Mouse (Mus musculus): ENCODE results near the gene Lhpp. TPM values are rescaled to one million over a fixed set of nuclear protein-coding genes. Genes with fewer than 3 reads are reported as not detected.
A peak's percentile ranks its signal among the peaks of the same experiment; 100 is the strongest.

The Lhpp gene
- polyA plus RNA-seq, 1 experiment, result 11.1 TPM

DNA sequence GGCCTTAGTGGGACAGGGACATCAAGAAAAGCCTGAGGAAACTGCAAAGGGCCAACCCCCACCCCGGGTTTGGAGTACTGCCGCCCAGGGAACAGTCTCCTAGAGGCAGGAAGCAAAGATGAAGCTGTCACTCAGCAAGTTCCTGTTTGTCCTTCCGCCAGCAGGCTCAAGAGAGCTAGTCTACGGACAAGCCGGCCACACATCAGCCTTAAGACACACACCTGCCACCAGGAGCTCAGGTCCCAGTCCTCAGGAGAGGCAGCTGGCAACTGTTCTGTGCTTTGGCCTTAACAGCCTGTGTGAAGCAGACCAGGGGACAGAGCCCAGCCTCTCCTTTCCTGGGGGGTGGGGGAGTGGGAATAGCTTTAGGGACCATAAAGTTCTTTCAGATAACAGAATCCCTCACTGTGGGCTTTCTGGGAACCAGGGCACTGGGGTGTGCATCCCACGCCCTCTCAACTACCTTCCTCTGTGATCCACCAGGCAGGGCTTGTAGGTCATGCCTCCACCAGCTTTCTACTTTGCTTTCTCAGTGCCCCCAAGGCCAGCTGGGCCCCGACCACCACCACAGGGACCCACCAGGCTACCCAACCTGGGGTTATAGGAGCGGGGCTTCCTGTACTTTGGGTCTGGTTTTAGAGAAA is 103.2 kb downstream of the Lhpp start:
- H3K27ac ChIP-seq (replicated peaks; ENCODE audit: low read depth, low read length), result peak overlapping the region; percentile 98
- peaks cover 74% of the 10 kb centered on the region for H3K4me1 ChIP-seq (ENCODE audit: control insufficient read depth, insufficient read depth, insufficient read length, low read length)
- no peak overlapping the region for H3K4me3 ChIP-seq (ENCODE audit: insufficient read depth, low read depth, low read length)

DNA sequence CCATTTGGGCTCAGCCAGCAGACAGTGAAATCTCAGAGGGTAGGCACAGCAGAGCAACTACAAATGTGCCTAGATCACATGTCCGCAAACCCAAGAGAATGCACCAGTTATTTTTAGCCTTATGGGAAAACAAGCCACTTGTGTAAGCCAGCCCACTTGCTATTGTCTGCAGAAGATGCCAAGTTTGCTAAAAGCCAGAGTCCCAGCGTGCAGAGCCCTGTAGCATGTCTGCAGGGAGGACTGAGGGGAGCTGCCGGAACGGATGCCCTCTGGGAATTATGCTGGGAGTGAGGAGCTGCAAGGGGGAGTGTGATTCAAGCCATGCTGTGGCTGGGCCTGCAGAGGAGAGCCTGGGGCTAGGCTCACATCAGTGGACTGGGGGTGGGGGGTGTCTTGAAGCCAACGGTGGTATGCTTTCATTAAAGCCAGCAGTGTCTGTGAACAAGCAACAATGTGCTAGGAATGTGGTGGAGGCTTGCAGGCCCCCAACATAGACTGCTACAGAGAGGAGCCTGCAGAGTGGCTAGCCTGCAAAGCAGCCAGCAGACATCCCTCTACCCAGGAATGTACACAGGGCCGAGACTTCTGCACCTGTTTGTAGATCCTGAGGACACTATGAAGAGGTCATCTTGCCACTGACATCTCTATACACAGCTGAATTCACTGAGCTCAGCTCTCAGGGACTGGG is 103.9 kb downstream of the Lhpp start:
- no peak overlapping the region for H3K4me3 ChIP-seq (ENCODE audit: insufficient read depth, low read depth, low read length)
- H3K4me1 ChIP-seq (ENCODE audit: control insufficient read depth, insufficient read depth, insufficient read length, low read length), result peaks cover 72% of the 10 kb centered on the region
- peak overlapping the region; percentile 98 for H3K27ac ChIP-seq (replicated peaks; ENCODE audit: low read depth, low read length)

DNA sequence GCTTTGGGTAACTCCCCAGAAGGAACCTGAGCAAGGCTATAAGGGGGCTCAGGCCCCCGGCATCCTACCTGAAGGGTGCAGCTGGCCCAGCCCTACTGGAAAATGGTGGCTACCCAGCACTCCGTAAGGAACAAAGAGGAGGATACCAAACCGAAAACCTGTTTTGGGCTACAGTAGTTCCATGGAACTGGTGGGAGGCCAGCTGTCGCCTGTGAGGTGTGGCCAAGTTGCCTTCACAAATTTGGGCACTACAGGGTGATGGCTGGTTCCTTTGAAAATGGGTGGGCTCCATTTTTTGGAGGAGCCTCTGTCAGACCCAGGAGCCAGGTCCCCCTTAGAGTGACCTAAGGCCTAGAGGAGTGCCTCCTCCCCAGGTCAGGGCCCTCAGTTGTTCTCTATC is 104.8 kb downstream of the Lhpp start:
- peak overlapping the region; percentile 69 for H3K27ac ChIP-seq (replicated peaks; ENCODE audit: low read depth, low read length)
- peaks cover 74% of the 10 kb centered on the region for H3K4me1 ChIP-seq (ENCODE audit: control insufficient read depth, insufficient read depth, insufficient read length, low read length)
- H3K4me3 ChIP-seq (ENCODE audit: insufficient read depth, low read depth, low read length), result no peak overlapping the region

DNA sequence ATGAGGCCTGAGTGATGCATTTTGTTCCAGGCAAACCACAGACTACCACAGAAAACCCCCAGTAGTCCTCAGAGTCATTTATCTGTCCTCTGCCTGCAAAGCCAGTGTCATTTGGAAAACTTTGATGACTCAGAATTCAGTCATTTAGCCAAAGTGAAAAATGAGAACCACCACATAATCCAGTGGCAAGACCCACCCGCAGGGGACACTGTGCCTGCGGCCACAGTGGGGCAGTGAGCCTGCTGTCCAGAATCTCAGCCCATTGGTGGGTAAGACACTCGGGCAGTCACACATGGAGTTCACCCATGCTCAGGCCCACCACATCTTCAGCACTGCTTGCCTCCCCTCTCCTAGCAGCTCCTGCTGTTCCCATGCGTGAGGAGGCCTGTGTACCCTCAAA is 109.1 kb downstream of the Lhpp start:
- Histone ChIP-seq H3K4me1 (ENCODE audit: control insufficient read depth, insufficient read depth, insufficient read length, low read length) (peaks cover 67% of the 10 kb centered on the region), H3K27ac (replicated peaks; ENCODE audit: low read depth, low read length) (peak overlapping the region; percentile 41), H3K4me3 (ENCODE audit: insufficient read depth, low read depth, low read length) (no peak overlapping the region)

DNA sequence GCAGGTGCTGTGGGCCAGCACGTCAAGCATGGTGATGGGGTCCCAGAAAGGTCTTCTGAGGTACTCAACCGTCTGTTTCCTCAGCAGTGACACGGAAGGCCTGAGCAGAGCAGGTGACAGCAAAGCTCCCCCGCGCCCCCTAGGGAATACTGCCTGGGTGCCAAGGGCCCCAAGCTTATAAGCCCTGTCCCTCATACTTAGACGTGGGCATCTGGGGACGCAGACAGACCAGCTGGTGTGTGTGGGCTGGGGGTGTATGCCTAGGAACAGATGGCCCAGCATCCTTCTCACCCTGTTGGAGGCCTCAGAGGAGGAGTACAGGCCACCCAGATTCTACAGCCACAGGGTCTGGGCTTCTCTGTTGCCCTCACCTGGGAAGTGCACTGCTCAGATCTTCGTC is 110.1 kb downstream of the Lhpp start:
- Histone ChIP-seq H3K4me1 (ENCODE audit: control insufficient read depth, insufficient read depth, insufficient read length, low read length) (peaks cover 61% of the 10 kb centered on the region), H3K27ac (replicated peaks; ENCODE audit: low read depth, low read length) (peak overlapping the region; percentile 40), H3K4me3 (ENCODE audit: insufficient read depth, low read depth, low read length) (no peak overlapping the region)

DNA sequence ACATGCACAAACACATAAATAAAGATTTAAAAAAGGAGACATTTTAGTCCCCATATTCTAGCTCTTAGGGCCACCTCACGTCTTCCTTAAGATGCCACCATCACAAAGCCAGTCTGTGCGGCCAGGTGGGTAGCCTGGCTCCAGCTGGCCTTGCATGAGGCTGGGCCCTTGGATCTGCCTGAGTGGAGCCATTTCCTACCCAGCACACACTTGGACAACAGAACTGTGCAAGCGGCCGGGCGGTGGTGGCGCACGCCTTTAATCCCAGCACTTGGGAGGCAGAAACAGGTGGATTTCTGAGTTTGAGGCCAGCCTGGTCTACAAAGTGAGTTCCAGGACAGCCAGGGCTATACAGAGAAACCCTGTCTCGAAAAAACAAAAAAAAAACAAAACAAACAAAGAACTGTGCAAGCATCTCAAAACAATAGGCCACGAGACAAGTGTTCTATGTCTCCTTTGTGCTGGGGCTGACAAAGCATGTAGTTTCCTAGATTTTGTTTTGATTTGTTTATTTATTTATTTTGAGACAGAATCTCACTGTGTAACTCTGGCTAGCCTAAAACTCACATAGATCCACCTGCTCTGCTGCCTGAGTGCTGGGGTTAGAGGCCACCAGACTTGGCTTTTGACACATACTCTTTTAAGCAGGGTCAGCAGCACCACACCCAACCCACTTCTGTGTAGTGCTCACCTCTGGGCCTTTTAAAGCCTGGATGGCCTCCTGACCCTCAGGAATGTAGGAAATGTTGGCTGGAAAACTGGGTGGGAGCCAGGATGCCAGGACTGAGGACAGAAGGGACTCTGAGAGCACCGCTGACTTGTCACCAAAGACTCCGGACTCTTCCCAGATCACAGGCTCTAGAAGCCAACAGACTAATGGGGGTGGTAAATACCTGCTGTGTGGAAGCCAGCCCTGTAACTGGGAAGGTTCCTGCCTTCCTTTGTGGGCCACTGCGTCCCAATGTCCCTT is 112.2 kb downstream of the Lhpp start:
- Histone ChIP-seq H3K4me1 (ENCODE audit: control insufficient read depth, insufficient read depth, insufficient read length, low read length) (peaks cover 56% of the 10 kb centered on the region), H3K4me3 (ENCODE audit: insufficient read depth, low read depth, low read length) (no peak overlapping the region), H3K27ac (replicated peaks; ENCODE audit: low read depth, low read length) (peak overlapping the region; percentile 87)

DNA sequence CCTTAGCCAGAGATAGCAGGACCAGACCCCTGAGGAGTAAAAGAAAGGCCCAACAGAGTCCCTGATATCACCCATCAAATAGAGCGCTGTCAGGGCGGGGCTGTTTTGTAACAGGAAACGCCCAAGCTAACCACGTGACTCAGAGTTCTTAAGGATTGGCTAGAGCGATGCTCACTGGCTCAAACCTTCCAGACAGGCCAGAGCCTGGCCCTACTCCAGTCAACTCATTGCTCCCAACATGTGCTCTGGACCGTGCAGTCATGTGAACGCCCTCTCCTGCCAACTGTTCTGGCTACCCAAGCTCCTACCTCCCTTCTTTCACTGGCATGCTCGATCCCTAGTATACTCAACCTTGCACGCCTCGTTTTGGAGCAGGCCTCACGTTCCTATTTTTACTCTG is 113.5 kb downstream of the Lhpp start:
- Histone ChIP-seq H3K4me1 (ENCODE audit: control insufficient read depth, insufficient read depth, insufficient read length, low read length) (peaks cover 49% of the 10 kb centered on the region), H3K4me3 (ENCODE audit: insufficient read depth, low read depth, low read length) (no peak overlapping the region), H3K27ac (replicated peaks; ENCODE audit: low read depth, low read length) (peak overlapping the region; percentile 87)

DNA sequence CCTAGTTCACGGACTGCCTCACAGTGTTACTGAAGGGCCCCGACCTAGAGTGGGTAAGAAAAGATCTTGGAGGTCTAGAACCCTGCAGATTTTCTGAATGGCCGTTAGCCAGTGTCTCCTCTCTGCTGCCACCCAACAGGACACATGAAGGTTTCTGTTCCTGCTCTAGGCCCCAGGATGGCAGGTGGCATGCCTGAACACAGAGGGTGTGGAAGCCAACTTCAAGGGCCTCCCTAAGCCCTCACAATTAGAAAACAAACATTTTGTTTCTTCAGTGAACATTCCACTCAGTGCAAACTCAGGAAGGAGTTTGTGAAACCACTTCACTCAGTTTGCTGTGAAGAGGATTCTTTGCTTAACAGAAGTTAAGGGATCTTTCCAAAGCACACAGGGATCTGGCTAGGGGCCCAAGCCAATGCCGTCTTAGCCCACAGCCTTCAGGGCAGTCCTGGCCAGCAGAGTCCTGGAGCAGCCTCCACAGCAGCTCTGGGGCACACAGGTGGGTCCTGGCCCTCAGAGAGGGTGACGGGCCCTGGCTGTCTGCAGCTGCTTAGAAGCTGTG is 114.1 kb downstream of the Lhpp start:
- peak overlapping the region; percentile 64 for H3K27ac ChIP-seq (replicated peaks; ENCODE audit: low read depth, low read length)
- no peak overlapping the region for H3K4me3 ChIP-seq (ENCODE audit: insufficient read depth, low read depth, low read length)
- H3K4me1 ChIP-seq (ENCODE audit: control insufficient read depth, insufficient read depth, insufficient read length, low read length), result peaks cover 55% of the 10 kb centered on the region

DNA sequence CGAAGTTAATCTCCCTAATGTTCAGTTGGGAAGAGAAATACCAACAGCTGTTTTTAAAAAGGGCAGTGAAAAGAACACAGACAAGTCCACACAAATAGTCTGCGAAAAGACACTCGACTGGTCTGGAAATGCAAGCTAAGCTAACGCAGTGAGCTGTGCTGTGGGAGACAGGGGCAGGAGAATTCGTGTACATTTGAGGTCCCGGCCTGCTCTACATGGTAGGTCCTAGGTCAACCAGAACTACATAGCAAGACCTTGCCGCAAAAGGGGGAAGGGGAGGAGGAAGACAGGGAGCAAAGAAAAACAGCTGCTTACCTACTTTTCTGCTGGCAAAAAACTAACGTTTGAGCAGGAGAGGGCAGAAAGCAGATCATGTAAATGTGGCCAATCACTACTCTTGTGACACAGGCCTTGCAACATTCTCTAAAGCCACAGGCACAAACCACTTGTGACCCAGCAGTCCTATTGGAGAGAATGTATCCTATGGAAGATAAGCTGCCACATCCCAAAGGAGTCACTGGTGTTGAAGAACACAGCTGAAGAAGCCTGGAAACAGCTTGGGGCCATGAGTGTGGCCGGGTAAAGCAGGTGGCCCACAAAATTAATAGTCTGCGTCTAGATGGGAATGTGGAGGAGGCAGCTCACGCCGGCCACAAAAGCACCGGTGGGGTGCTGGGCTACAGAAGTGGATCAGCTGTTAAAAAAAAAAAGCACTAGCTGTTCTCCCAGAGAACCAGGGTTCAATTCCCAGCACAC is 115.8 kb downstream of the Lhpp start:
- peak overlapping the region; percentile 79 for H3K27ac ChIP-seq (replicated peaks; ENCODE audit: low read depth, low read length)
- H3K4me3 ChIP-seq (ENCODE audit: insufficient read depth, low read depth, low read length), result no peak overlapping the region
- peaks cover 50% of the 10 kb centered on the region for H3K4me1 ChIP-seq (ENCODE audit: control insufficient read depth, insufficient read depth, insufficient read length, low read length)

DNA sequence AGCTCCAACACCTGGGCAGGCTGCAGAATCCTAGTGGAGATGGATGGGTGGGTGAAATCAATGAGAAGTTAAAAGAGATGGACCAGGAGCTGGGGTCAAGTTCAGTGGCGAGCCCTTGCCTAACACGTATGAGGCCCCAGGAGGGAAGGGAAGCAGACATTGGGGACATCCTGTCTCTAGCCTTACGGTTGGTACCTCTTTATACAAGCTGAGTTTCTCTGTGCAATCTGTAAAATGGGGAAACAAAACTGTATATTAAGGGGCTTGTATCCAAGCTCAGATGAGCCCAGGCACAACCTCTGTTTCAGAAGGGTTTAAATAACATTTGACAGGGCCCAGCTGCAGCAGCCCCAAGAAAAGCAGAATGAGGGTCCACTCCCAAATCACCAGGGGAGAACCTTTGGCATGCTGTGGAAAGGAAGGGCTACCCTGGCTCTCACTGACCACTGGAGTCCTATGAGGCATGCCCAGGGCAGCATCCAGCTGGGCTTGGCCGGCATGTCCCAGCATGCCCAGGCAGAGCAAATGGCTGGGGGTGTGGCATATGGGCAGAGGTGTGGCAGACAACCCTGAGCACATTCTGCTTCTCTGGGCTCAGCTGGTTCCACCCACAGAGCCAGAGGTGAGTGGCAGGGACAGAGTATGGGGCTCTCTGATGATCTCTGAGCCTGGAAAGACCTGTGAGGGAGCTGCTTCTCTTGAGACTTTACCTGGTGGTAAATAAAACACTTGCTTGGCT is 118.8 kb downstream of the Lhpp start:
- no peak overlapping the region for H3K4me3 ChIP-seq (ENCODE audit: insufficient read depth, low read depth, low read length)
- H3K4me1 ChIP-seq (ENCODE audit: control insufficient read depth, insufficient read depth, insufficient read length, low read length), result peaks cover 58% of the 10 kb centered on the region
- H3K27ac ChIP-seq (replicated peaks; ENCODE audit: low read depth, low read length), result 0 out of 2 replicates have a peak overlapping the region, but pooled peaks have one; percentile 5

DNA sequence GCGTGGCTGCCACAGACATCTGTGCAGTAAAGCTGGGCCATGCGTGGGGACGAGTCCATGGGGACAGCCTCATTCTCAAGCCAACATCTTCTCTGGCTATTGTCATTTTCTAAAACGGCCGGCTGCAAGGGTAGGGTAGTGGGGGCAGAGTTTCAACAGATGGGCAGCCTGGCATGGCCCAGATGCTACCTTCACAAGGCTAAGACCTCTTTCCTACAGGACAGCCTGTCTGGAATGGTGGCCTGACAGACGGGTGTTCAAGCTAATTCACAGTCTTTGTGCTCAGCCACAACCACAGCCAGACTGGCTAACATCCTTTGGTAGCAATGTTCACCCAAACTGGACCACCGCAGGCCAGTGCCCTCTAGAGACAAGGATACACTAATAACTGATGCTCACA is 120.1 kb downstream of the Lhpp start:
- H3K4me3 ChIP-seq (ENCODE audit: insufficient read depth, low read depth, low read length), result no peak overlapping the region
- peaks cover 61% of the 10 kb centered on the region for H3K4me1 ChIP-seq (ENCODE audit: control insufficient read depth, insufficient read depth, insufficient read length, low read length)
- H3K27ac ChIP-seq (replicated peaks; ENCODE audit: low read depth, low read length), result no peak overlapping the region; the same call in 1 of the 2 replicates

DNA sequence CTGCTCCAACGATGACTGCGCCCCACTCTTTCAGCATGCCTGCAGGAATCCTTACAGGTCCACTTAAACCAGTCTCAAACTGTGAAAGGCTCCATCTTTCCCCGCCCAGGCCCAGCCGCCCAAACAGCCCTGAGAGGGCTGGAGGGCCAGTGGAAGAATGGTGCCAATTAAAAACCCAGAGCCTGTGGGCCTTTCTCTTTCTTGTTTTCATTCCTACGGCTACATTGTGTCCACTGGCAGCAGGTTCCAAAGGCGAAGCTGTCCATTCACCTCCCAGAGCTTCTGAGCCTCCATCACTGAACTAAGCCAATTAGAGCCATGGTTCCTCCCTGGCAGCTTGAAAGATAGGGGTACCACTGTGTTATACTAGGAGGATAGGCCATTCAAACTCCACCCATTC is 121.1 kb downstream of the Lhpp start:
- Histone ChIP-seq H3K4me3 (ENCODE audit: insufficient read depth, low read depth, low read length) (no peak overlapping the region), H3K4me1 (ENCODE audit: control insufficient read depth, insufficient read depth, insufficient read length, low read length) (peaks cover 67% of the 10 kb centered on the region), H3K27ac (replicated peaks; ENCODE audit: low read depth, low read length) (0 out of 2 replicates have a peak overlapping the region, but pooled peaks have one; percentile 19)

DNA sequence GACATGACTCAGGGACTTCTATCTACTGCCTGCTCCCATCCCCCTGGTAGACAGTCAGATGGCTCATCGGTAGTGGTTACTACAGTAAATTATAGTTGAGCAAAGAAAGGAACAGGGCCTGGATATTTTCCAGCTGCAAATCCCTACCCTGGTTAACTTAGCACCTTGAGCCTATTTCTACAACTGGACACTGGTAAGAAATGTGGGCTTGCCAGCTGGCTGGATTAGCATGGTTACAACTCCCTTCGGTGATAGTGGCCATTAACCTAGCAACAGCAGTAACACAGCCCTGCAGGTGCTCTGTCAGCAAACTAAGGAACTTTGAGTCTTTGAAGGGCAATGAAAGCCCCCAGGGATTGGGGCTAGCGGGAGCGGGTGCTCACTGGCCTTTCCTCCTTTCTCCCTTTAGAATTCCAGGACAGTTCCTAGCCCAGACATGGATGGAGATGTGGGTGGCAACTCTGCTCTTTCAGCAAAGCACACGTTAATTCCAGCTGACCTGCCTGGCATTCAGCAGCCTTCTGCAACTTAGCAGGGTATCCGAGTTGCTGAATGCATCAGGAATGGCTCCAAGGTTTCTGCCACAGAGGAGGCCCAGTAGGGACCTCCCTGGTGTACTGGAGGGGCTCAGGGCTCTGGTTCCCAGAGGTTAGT is 121.8 kb downstream of the Lhpp start:
- Histone ChIP-seq H3K27ac (replicated peaks; ENCODE audit: low read depth, low read length) (no peak overlapping the region), H3K4me3 (ENCODE audit: insufficient read depth, low read depth, low read length) (no peak overlapping the region), H3K4me1 (ENCODE audit: control insufficient read depth, insufficient read depth, insufficient read length, low read length) (peaks cover 68% of the 10 kb centered on the region)

All from brown adipose tissue, adult 24 weeks (tissue).